Mouse (Mus musculus): Measurements from ENCODE around the gene Tenm1.

Tenm1 gene
- long read RNA-seq, experiment 1, partial matches to known transcripts = 0 of 1 reads
- long read RNA-seq, experiment 1, other reads (novel, unspliced or antisense) = 1 of 1 reads
- long read RNA-seq, experiment 2 = 0 reads

DNA sequence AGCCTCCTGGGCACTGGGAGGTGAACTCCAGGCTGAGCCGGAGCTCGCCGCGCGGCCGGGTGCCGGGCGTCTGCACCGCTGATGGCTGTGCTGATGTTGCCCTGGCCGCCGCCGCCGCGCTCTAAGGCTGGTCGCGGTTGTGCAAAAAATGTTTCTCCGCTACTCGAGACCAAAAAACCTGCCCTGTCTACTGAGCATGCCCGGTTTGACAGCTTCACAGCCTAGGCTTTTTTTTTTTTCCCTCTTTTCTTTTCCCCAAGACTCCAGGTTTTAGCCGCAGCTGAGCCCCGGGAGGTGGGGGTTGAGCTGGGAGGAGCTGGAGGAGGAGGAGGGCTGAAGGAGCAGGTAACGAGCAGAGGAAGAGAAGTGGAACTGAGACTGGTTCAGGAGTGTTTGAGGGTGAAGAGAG lies at the start of gene Tenm1:
Tenm1 (minus strand) TSS at position 272 of the 409 bp plus-strand sequence.
- intact Hi-C loops (cut with DNase I) = no loop called here

- intact Hi-C loops (cut with DNase I) = no loop called here
These were observed 38.4 kb upstream of the Tenm1 start for GRCm38 (mm10) chrX:43467311-43467710.

- intact Hi-C loops (cut with DNase I) = no loop called here
These were observed 1.7 kb upstream of the Tenm1 start for GRCm38 (mm10) chrX:43430581-43430980.

DNA sequence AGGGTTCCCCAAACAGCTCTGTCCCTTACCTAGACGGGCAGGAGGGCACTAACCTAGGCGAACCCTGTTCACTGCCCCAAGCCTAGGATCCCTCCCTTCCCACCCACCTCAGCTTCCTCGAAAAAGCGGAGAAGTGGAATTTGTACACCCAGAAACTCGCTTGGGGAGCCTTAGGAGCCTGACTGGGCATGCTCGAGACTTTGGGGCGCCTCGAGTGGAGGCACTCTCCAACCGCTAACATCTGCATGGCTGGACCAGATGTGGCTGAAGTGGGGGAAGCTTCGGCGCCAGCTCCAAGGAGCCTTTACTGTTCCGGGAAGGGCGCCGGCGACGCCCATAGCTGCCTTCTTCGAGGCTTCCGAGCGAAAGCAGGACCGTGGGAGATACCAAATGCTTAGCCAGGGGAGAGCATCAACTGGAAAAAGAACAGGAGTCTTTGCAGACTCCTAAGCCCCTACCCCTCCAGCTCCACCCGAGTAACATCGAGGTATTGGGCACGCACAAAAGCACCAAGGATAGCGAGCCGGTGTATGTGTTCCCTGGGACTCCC lies 1.1 kb upstream of the Tenm1 start:
- intact Hi-C loops (cut with DNase I) = no loop called here

GRCm38 (mm10) chrX:43429337-43429736 lies 411 bp upstream of the Tenm1 start:
- intact Hi-C loops (cut with DNase I) = no loop called here

DNA sequence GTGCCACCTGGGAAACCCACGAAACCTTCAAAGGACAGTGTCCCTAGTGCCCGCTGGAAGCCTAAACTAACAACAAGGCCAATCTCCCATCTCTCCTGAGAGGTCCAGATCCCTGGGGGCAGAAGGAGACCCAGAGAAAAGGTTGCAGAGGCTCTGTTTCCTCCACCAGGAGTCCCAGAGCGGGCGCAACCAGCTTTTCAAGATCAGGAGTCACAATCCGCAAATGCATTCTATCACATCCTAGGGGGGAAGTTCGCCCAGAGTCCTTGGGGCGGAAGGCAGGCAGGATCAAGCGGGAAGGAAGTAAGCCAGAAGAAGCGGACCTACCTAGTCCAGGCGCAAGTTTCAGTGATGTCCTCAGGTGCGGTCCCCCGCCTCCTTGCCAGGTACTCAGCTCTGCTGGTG lies 963 bp downstream of the Tenm1 start:
- intact Hi-C loops (cut with DNase I) = no loop called here

GRCm38 (mm10) chrX:43427111-43427510 lies 1.8 kb downstream of the Tenm1 start:
- intact Hi-C loops (cut with DNase I) = no loop called here

DNA sequence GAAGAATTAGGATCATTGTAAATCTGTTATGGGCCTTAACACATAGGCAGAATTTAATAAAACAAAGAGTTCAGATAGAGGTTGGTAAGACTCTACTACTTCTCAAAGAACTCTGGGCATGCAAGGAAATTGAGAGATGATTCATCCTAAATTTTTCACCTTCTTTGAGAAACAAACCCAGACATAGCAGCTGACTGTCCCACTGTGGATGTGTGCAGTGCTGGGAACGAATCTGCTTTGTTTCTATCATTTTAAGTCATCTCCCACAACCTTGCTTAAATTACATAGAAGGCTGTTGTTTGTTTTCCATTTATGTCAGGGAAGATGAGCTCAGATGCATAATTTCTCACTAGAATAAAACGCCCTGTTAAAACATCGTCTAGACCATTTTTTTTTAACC lies 31.0 kb downstream of the Tenm1 start:
- intact Hi-C loops (cut with DNase I) = no loop called here

GRCm38 (mm10) chrX:43388106-43388505 lies 40.8 kb downstream of the Tenm1 start:
- intact Hi-C loops (cut with DNase I) = no loop called here

- intact Hi-C loops (cut with DNase I) = no loop called here
These were observed 56.4 kb downstream of the Tenm1 start for GRCm38 (mm10) chrX:43372526-43372925.

- intact Hi-C loops (cut with DNase I) = no loop called here
These were observed 109.6 kb downstream of the Tenm1 start for GRCm38 (mm10) chrX:43319351-43319750.

GRCm38 (mm10) chrX:43317801-43318520 lies 111.0 kb downstream of the Tenm1 start:
- intact Hi-C loops (cut with DNase I) = no loop called here

DNA sequence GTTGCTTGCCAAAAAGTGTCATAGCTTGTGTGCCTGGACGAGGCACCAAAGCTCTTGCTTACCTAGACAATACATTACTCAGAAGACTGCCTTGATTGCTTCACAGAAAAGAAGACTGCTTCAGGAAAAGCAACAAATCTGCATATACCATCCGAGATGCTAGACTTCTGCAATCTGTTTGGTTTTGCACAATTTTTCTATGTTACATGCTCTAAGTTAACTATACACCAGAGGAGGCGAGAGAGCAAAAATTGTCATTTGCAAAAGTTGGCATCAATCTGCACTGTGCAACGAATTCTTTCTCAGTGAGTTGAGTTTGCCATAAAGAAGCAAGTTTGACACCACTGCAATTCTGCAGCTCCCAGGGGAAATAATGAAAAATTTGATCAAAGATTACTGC lies 193.1 kb downstream of the Tenm1 start:
- intact Hi-C loops (cut with DNase I) = no loop called here

DNA sequence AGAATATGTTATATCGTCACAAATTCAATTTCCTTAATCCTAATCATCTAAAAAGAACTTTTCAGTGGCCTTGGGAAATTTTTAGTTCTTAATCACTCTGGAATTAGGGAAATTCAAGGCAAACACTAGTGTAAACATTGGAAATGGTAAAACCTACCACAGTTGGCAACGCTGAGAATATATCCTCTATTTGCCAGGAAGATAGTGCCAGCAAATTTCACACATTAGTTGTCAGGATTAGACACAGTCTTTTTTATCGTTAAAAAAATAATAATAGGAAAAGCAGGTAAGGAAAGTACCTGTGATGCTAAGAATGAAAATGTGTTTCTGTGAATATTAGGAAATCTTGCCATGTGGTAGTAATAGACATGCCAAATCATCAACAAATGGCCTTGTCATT lies 223.9 kb downstream of the Tenm1 start:
- intact Hi-C loops (cut with DNase I) = no loop called here

DNA sequence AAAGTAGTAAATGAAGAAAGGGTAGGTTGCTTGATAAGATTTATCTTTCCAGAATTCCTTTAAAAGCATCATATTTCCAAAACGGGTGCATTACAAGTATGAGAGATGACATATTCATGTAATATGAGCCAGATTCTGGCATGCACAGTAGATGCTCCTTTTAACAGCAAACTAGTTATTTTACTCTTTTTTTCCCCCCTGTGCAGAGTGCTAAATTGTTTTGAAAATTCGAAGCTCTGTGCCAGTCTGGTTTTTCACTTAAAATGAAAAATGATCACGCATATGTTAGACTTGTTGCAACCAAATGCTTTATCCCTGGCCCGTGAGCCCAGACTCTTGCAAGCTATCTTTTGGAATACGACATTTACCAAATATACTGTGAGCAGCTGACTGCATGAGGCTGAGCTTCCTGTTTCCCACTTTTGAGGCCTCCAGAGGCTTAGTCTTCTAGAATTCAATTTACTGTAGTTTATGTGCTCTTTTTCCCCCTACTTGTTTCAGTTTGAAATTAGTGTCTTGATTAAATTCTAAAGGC lies 226.6 kb downstream of the Tenm1 start:
- intact Hi-C loops (cut with DNase I) = no loop called here

DNA sequence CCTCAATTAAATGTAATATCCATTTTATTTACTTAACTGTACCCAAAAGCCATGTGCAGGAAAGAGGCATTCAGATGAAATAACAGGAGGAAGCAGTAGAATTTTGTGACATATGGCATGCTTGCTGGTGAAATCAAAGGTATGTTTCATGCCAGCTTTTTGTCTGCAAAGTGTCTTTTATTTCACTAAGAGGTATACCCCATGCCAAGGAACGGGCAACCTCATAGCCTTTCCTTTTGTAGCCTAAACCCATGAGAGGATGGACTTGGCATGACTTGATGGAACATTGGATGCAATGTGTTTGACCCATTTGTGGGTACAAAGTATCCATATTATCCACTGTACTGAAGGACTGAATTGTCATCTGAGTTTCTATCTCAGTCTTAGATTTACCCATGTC lies 246.0 kb downstream of the Tenm1 start:
- intact Hi-C loops (cut with DNase I) = no loop called here

DNA sequence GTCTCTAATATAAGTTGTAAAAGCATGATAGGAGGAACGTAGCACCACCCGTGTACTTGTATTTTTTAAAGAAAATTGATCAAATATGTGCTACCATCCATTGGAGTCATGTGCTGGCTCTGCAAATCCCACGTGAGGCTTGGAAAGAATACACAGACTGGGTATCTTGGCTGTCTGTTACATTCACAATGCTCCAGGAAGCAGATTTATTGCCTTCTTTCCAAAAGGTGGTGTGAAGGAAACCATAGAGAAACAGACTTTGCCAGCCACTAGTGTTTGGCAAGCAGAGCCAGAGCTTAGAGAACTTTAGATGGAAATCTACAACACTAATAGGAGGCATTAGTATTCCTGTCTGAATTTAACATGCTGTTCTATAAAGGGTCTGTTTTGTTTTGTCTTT lies 277.4 kb downstream of the Tenm1 start:
- intact Hi-C loops (cut with DNase I) = no loop called here

- intact Hi-C loops (cut with DNase I) = no loop called here
These were observed 299.2 kb downstream of the Tenm1 start for GRCm38 (mm10) chrX:43129696-43130095.

GRCm38 (mm10) chrX:43122491-43122890 lies 306.4 kb downstream of the Tenm1 start:
- intact Hi-C loops (cut with DNase I) = no loop called here

- intact Hi-C loops (cut with DNase I) = no loop called here
These were observed 306.9 kb downstream of the Tenm1 start for GRCm38 (mm10) chrX:43122001-43122400.

DNA sequence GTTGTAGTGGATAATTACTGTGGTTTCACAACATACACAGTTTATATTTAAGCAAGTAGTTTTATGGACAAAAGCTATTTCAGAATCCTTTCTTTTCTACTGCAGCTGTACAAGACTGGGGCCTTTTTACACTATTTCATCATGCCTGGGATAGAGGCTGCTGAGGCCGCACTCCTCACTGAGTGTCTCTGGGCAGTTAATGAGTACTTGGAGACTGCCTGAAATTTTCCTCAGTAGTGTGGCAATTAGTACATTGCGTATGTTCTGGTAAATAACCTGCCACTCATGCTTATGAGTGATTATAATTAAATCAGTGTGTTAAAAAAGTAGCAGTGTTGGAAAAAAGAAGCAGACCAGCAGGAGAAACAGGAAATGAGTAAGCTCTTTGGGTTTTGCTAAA lies 442.8 kb downstream of the Tenm1 start:
- intact Hi-C loops (cut with DNase I) = no loop called here

GRCm38 (mm10) chrX:42973562-42973961 lies 455.4 kb downstream of the Tenm1 start:
- intact Hi-C loops (cut with DNase I) = no loop called here

DNA sequence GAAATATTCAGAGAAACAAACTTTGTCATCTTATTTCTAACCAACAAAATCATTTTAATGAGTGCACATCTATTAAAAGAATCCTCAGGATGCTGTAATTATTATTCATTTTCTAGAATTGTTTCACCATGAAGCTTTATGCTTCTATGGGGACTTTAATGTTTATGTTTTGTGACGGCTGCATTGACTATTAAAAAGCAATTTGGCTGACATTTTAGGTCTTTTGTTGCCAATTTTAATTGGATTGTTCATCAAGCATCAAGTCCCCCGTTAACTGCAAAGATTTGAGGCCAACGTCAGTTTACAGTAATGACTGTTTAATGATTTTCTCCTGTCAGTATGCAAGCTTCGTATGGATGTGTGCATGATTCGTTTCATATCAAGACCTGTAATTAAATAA lies 461.3 kb downstream of the Tenm1 start:
- intact Hi-C loops (cut with DNase I) = no loop called here

Measured in adrenal gland (tissue).